Mouse (Mus musculus): Measurements from ENCODE around the gene Dnah11. TPM values are rescaled to one million over a fixed set of nuclear protein-coding genes. Genes with fewer than 3 reads are reported as not detected.

The Dnah11 gene
- total and polyA plus RNA-seq, 3 experiments: 0.11 to 0.77 TPM; not detected in 1

DNA sequence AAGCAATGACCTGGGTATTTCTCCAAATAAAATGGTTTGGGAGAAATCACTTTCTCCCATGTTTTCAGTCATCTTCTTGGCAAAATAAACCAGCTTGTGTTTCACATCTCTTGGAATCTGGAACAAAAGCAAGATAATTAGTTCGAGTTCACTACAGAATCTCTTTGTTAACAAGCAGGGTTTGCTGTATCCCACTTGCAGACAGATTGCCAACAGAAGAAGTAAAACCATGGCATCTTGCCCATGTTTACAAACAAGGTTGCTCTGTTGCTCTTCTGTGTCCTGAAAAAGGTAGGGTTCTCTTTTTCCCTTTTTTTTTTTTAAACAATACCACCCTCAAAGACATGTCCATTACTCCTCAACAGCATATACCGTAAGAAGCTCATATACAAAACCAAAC lies 2.3 kb downstream of the Dnah11 start:
- Histone ChIP-seq H3K36me3 (ENCODE audit: control insufficient read depth in 1 of 2, insufficient read depth in 2 of 2, low read length in 2 of 2) (no peaks in the 10 kb centered on the region), H3K4me3 (ENCODE audit: control insufficient read depth in 1 of 2, insufficient read depth in 1 of 2, low read depth in 2 of 2, low read length in 2 of 2) (no peak overlapping the region), H3K4me1 (ENCODE audit: control insufficient read depth in 1 of 2, insufficient read depth in 2 of 2, low read length in 2 of 2) (no peaks in the 10 kb centered on the region), H3K9me3 (replicated peaks; ENCODE audit: insufficient read depth, low read length) (no peaks in the 10 kb centered on the region), H3K27ac (ENCODE audit: control insufficient read depth, low read depth, low read length) (no peak overlapping the region), H3K9ac (ENCODE audit: control insufficient read depth, low read depth, low read length, poor library complexity, severe bottlenecking) (no peak overlapping the region), H3K27me3 (ENCODE audit: control insufficient read depth in 1 of 2, insufficient read depth in 2 of 2, low read length in 2 of 2) (peaks cover 0 to 4% of the 10 kb centered on the region in 2 experiments; a peak in 2 of 4 replicates), H3K79me2 (ENCODE audit: control insufficient read depth, insufficient read depth, low read length, poor library complexity) (no peaks in the 10 kb centered on the region)
- DNase-seq (ENCODE audit: low read depth, low spot score): no peak
- TF ChIP-seq GATA1 (IDR thresholded peaks at IDR 0.05; ENCODE audit: low read depth, low read length): no peak
- TF ChIP-seq NELFE (IDR thresholded peaks at IDR 0.05; ENCODE audit: low read depth, low read length): no peak
- no peak for TF ChIP-seq POLR2A (IDR thresholded peaks at IDR 0.05; ENCODE audit: control insufficient read depth in 1 of 2, insufficient read depth in 1 of 2, low read depth in 1 of 2, low read length in 2 of 2, poor library complexity in 1 of 2)
- no peak for TF ChIP-seq SIN3A (IDR thresholded peaks at IDR 0.05; ENCODE audit: low read length)
- TF ChIP-seq CTCF (IDR thresholded peaks at IDR 0.05 in 2 of 3, conservative IDR thresholded peaks at IDR 0.05 in 1 of 3; ENCODE audit: control insufficient read depth in 1 of 3, insufficient read depth in 1 of 3, low read depth in 2 of 3, low read length in 3 of 3, poor library complexity in 1 of 3, severe bottlenecking in 1 of 3): no peak
- TF ChIP-seq USF1 (IDR thresholded peaks at IDR 0.05; ENCODE audit: low read depth, low read length): no peak

DNA sequence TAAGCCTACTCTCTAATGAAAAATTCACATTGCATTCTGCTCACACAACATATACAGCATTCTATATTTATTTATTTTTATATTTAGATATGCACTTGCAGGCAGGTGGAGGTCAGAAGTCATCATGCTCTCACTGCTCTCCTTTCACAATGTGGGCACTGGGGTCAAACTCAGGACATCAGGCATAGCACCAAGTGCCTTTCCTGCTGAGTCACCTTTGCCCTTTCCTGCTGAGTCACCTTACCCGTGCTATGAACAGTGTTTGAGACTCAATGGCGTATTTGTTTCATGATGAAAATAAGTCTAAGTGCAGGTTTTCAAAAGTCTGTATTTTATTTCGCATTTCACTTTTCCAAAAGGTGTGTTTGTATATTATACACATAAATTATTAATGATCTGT lies 9.3 kb downstream of the Dnah11 start:
- peak; percentile 39 for DNase-seq (ENCODE audit: low read depth, low spot score)
- no peak overlapping the region for H3K9ac ChIP-seq (ENCODE audit: control insufficient read depth, low read depth, low read length, poor library complexity, severe bottlenecking)
- H3K4me3 ChIP-seq (ENCODE audit: control insufficient read depth in 1 of 2, insufficient read depth in 1 of 2, low read depth in 2 of 2, low read length in 2 of 2): no peak overlapping the region
- TF ChIP-seq MAFK (IDR thresholded peaks at IDR 0.05; ENCODE audit: borderline replicate concordance, low read depth, low read length) (0 out of 2 replicates have a peak, but pooled peaks have one; percentile 2), TBP (IDR thresholded peaks at IDR 0.05; ENCODE audit: low read depth, low read length) (no peak)
- H3K4me1 ChIP-seq (ENCODE audit: control insufficient read depth in 1 of 2, insufficient read depth in 2 of 2, low read length in 2 of 2): 0 out of 4 replicates have a peak, but pooled peaks cover 0 to 2% of the 10 kb centered on the region in 2 experiments
- H3K79me2 ChIP-seq (ENCODE audit: control insufficient read depth, insufficient read depth, low read length, poor library complexity): no peaks in the 10 kb centered on the region
- H3K27me3 ChIP-seq (ENCODE audit: control insufficient read depth in 1 of 2, insufficient read depth in 2 of 2, low read length in 2 of 2): peaks cover 5 to 7% of the 10 kb centered on the region in 2 experiments
- H3K9me3 ChIP-seq (replicated peaks; ENCODE audit: insufficient read depth, low read length): no peaks in the 10 kb centered on the region
- H3K27ac ChIP-seq (ENCODE audit: control insufficient read depth, low read depth, low read length): no peak overlapping the region
- H3K36me3 ChIP-seq (ENCODE audit: control insufficient read depth in 1 of 2, insufficient read depth in 2 of 2, low read length in 2 of 2): peaks cover 0 to 2% of the 10 kb centered on the region in 2 experiments; a peak in 1 of 4 replicates

DNA sequence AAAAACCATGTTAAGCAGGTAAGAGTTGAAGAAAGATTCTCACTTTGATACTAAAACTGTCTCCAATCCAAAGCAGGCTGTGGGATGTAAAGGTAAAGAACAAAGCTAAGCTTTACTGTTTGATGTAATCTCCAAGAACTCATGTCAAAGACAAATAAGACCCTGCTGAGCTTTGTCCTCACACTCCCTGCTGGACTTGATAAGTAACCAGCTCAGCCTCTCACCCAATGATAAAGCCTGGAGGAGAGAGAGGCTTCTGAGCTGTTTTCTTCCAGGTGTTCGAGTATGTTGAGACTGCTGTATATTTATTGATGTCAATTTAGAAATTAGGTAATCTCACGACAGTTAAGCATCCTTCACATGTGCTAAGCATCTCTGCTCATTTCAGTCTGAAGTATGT lies 11.2 kb downstream of the Dnah11 start:
- Histone ChIP-seq H3K9me3 (replicated peaks; ENCODE audit: insufficient read depth, low read length) (no peaks in the 10 kb centered on the region), H3K27ac (ENCODE audit: control insufficient read depth, low read depth, low read length) (no peak overlapping the region), H3K9ac (ENCODE audit: control insufficient read depth, low read depth, low read length, poor library complexity, severe bottlenecking) (no peak overlapping the region), H3K4me3 (ENCODE audit: control insufficient read depth in 1 of 2, insufficient read depth in 1 of 2, low read depth in 2 of 2, low read length in 2 of 2) (no peak overlapping the region), H3K4me1 (ENCODE audit: control insufficient read depth in 1 of 2, insufficient read depth in 2 of 2, low read length in 2 of 2) (0 out of 4 replicates have a peak, but pooled peaks cover 0 to 2% of the 10 kb centered on the region in 2 experiments), H3K79me2 (ENCODE audit: control insufficient read depth, insufficient read depth, low read length, poor library complexity) (no peaks in the 10 kb centered on the region), H3K27me3 (ENCODE audit: control insufficient read depth in 1 of 2, insufficient read depth in 2 of 2, low read length in 2 of 2) (peaks cover 2 to 7% of the 10 kb centered on the region in 2 experiments), H3K36me3 (ENCODE audit: control insufficient read depth in 1 of 2, insufficient read depth in 2 of 2, low read length in 2 of 2) (peaks cover 0 to 2% of the 10 kb centered on the region in 2 experiments; a peak in 1 of 4 replicates)
- DNase-seq (ENCODE audit: low read depth, low spot score): no peak
- no peak for TF ChIP-seq NELFE (IDR thresholded peaks at IDR 0.05; ENCODE audit: low read depth, low read length)

DNA sequence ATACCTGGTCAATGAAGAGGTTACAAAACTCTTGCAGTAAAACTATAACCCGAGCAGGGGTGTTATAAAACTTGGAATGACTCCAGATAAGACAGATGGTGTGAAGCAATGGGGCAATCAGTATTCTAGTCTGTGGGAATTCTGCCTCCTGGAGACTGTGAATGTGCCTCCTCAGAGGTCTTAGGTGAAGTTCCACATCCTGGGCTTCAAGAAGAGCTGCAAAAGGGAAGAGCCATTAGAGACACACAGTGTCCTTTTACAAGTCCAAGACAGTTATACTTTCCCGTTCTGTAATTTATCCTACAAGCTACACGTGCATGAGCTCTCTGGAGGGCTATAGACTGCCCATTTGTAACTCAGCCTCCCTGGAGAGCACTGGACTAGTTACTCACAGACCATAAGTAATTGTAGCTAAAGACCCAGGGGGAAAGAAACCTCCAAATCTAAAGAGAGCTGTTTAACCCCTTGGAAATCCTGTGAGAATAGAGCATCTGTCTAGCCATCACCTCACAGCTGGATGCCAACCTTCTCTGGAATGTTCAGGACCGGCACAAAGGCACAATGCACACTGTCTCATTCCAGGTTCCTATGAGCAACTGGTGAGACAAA lies 11.9 kb downstream of the Dnah11 start:
- no peak for DNase-seq (ENCODE audit: low read depth, low spot score)
- no peak overlapping the region for H3K9ac ChIP-seq (ENCODE audit: control insufficient read depth, low read depth, low read length, poor library complexity, severe bottlenecking)
- no peak overlapping the region for H3K27ac ChIP-seq (ENCODE audit: control insufficient read depth, low read depth, low read length)
- no peak for TF ChIP-seq RAD21 (IDR thresholded peaks at IDR 0.05; ENCODE audit: low read depth, low read length)
- TF ChIP-seq MYB (IDR thresholded peaks at IDR 0.05; ENCODE audit: low read depth, low read length): no peak
- TF ChIP-seq MAZ (IDR thresholded peaks at IDR 0.05; ENCODE audit: low read depth, low read length): no peak
- TF ChIP-seq GATA1 (IDR thresholded peaks at IDR 0.05; ENCODE audit: low read depth, low read length): no peak
- no peak for TF ChIP-seq ELF1 (IDR thresholded peaks at IDR 0.05; ENCODE audit: low read depth, low read length)
- no peak for TF ChIP-seq ZNF384 (IDR thresholded peaks at IDR 0.05; ENCODE audit: low read depth, low read length)
- TF ChIP-seq TAL1 (IDR thresholded peaks at IDR 0.05; ENCODE audit: low read length): no peak
- TF ChIP-seq JUND (IDR thresholded peaks at IDR 0.05; ENCODE audit: low read depth, low read length): no peak
- no peak for TF ChIP-seq ETS1 (IDR thresholded peaks at IDR 0.05; ENCODE audit: low read depth, low read length)
- no peak for TF ChIP-seq MAX (IDR thresholded peaks at IDR 0.05; ENCODE audit: low read length)
- no peak for TF ChIP-seq GABPA (IDR thresholded peaks at IDR 0.05; ENCODE audit: low read depth, low read length)
- TF ChIP-seq SMC3 (IDR thresholded peaks at IDR 0.05; ENCODE audit: low read depth, low read length): no peak
- no peak for TF ChIP-seq ZMIZ1 (IDR thresholded peaks at IDR 0.05; ENCODE audit: low read depth, low read length)
- no peak for TF ChIP-seq CHD1 (IDR thresholded peaks at IDR 0.05; ENCODE audit: low read depth, low read length)
- no peak for TF ChIP-seq NELFE (IDR thresholded peaks at IDR 0.05; ENCODE audit: low read depth, low read length)
- H3K9me3 ChIP-seq (replicated peaks; ENCODE audit: insufficient read depth, low read length): no peaks in the 10 kb centered on the region
- no peak overlapping the region for H3K4me3 ChIP-seq (ENCODE audit: control insufficient read depth in 1 of 2, insufficient read depth in 1 of 2, low read depth in 2 of 2, low read length in 2 of 2)
- H3K27me3 ChIP-seq (ENCODE audit: control insufficient read depth in 1 of 2, insufficient read depth in 2 of 2, low read length in 2 of 2): peaks cover 1 to 7% of the 10 kb centered on the region in 2 experiments
- H3K79me2 ChIP-seq (ENCODE audit: control insufficient read depth, insufficient read depth, low read length, poor library complexity): no peaks in the 10 kb centered on the region
- 0 out of 4 replicates have a peak, but pooled peaks cover 0 to 2% of the 10 kb centered on the region in 2 experiments for H3K4me1 ChIP-seq (ENCODE audit: control insufficient read depth in 1 of 2, insufficient read depth in 2 of 2, low read length in 2 of 2)
- H3K36me3 ChIP-seq (ENCODE audit: control insufficient read depth in 1 of 2, insufficient read depth in 2 of 2, low read length in 2 of 2): peaks cover 0 to 2% of the 10 kb centered on the region in 2 experiments; a peak in 1 of 4 replicates
